Mouse (Mus musculus): ENCODE measurements around the gene Vmn1r80. TPM values are rescaled to one million over a fixed set of nuclear protein-coding genes. Genes with fewer than 3 reads are reported as not detected.

Gene Vmn1r80
- polyA plus RNA-seq (2012; rRNA removed), result not detected in 2 replicates

GRCm38 (mm10) chr7:12188986-12189385 lies at the start of gene Vmn1r80:
TSS of gene Vmn1r80 (plus strand) at chr7:12189286.

DNA sequence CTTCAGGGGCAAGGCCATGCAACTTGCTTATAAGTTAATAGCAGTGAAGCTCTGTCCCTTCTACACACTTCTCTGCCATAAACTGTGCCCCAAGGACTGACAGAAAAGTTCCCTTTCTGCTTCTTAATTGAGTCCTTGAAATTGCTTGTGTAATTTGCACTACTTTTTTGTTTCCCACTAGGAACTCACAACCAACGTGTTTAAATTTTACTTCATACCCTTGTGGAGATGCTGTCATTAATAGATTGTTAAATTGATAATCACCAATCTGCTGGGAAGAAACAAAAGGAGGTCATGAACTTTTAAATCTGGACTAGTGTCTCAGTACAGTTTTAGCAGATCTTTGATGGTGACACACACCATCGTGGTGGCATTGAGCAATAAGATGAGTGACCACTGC lies 39.1 kb upstream of the Vmn1r80 start, which contains the start of gene Vmn1r78:
TSS of gene Vmn1r78 (plus strand) at position 301 of the 400 bp plus-strand sequence.

DNA sequence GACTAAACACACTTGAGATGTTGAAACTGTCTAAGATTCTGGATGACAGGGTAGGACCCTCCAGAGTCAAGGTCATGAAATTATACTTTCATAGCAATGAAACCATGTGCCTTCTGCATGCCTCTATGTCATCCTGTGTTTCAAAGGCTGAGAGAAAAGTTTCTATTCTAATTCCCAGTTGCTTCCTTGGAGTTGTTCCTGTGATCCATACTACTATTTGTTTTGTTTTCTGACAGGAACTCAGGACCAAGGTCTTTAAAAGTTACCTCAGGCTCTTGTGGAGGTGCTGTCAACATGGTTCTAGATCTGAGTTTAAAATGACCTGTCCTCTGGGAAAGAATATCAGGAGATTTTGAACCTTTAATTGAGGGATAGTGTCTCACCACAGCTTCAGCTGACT lies 18.1 kb upstream of the Vmn1r80 start, which contains the start of gene Vmn1r79:
TSS of gene Vmn1r79 (plus strand) at position 301 of the 400 bp plus-strand sequence.

Other genes with a start within 250 kb of the Vmn1r80 start
- gene Vmn1r77, start 152.5 kb upstream of the Vmn1r80 start, polyA plus RNA-seq (2012; rRNA removed), result not detected in 2 replicates
- not detected in 2 replicates for gene Vmn1r78, start 39.0 kb upstream of the Vmn1r80 start, polyA plus RNA-seq (2012; rRNA removed)
- gene Vmn1r79, start 18.0 kb upstream of the Vmn1r80 start, polyA plus RNA-seq (2012; rRNA removed), result not detected in 2 replicates
- gene Vmn1r81, start 79.0 kb downstream of the Vmn1r80 start, polyA plus RNA-seq (2012; rRNA removed), result not detected in 2 replicates
- gene Vmn1r82, start 111.1 kb downstream of the Vmn1r80 start, polyA plus RNA-seq (2012; rRNA removed), result not detected in 2 replicates
- not detected in 2 replicates for gene Vmn1r83, start 140.2 kb downstream of the Vmn1r80 start, polyA plus RNA-seq (2012; rRNA removed)
- gene Vmn1r84, start 180.0 kb downstream of the Vmn1r80 start, polyA plus RNA-seq (2012; rRNA removed), result not detected in 2 replicates
- gene Zfp551, start 233.5 kb downstream of the Vmn1r80 start, polyA plus RNA-seq (2012; rRNA removed), result 2.4 and 3.1 TPM in 2 replicates